Mouse (Mus musculus): ENCODE measurements around the gene Ahdc1. TPM values are rescaled to one million over a fixed set of nuclear protein-coding genes. Genes with fewer than 3 reads are reported as not detected.

Gene Ahdc1
- polyA plus RNA-seq, 1 experiment from 2014 or later, result 8.0 TPM

- H3K4me3 ChIP-seq (ENCODE audit: low read length), result no peak overlapping the region
- H3K36me3 ChIP-seq (ENCODE audit: control insufficient read depth, insufficient read depth, low read length), result peaks cover 64% of the 10 kb centered on the region
- H3K4me2 ChIP-seq (ENCODE audit: low read depth, low read length), result no peak overlapping the region
- no peak overlapping the region for H3K27ac ChIP-seq (ENCODE audit: low read length)
- H3K9me3 ChIP-seq (ENCODE audit: control insufficient read depth, low read length), result no peaks in the 10 kb centered on the region
- no peak for ATAC-seq (ENCODE audit: low read depth)
- WGBS, result 86% methylated on average over 14 of the region's 14 CpGs
- H3K9ac ChIP-seq (ENCODE audit: low read length), result no peak overlapping the region
- no peaks in the 10 kb centered on the region for H3K27me3 ChIP-seq (ENCODE audit: control insufficient read depth, insufficient read depth, low read depth, low read length)
- H3K4me1 ChIP-seq (replicated peaks; ENCODE audit: control insufficient read depth, insufficient read depth, low read length), result peaks cover 11% of the 10 kb centered on the region
Observed at GRCm38 (mm10) chr4:133062286-133062685, 51.2 kb downstream of the Ahdc1 start.

- ATAC-seq (ENCODE audit: low read depth), result no peak
Observed at GRCm38 (mm10) chr4:133063203-133063602, 52.1 kb downstream of the Ahdc1 start.

DNA sequence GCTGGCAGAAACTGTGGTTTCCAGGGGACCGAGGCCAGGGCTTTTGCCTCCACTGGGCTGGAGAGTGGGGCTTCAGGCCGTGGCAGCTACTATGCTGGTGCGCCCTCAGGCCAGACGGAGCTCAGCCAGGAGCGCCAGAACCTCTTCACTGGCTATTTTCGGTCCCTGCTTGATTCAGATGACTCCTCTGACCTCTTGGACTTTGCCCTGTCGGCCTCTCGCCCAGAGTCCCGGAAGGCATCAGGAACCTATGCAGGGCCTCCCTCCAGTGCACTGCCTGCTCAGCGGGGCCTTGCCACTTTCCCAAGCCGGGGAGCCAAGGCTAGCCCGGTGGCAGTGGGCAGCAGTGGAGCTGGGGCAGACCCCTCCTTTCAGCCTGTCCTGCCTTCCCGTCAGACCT lies 52.7 kb downstream of the Ahdc1 start:
- Histone ChIP-seq H3K4me3 (ENCODE audit: low read length) (no peak overlapping the region), H3K4me1 (replicated peaks; ENCODE audit: control insufficient read depth, insufficient read depth, low read length) (peaks cover 4% of the 10 kb centered on the region), H3K27ac (ENCODE audit: low read length) (no peak overlapping the region), H3K9me3 (ENCODE audit: control insufficient read depth, low read length) (no peaks in the 10 kb centered on the region), H3K9ac (ENCODE audit: low read length) (no peak overlapping the region), H3K27me3 (ENCODE audit: control insufficient read depth, insufficient read depth, low read depth, low read length) (no peaks in the 10 kb centered on the region), H3K36me3 (ENCODE audit: control insufficient read depth, insufficient read depth, low read length) (peaks cover 62% of the 10 kb centered on the region), H3K4me2 (ENCODE audit: low read depth, low read length) (no peak overlapping the region)
- ATAC-seq (ENCODE audit: low read depth), result no peak
- WGBS, result 83% methylated on average over 13 of the region's 13 CpGs

More at GRCm38 (mm10) chr4:133063203-133063602, 52.1 kb downstream of the Ahdc1 start:
- Histone ChIP-seq H3K4me1 (replicated peaks; ENCODE audit: control insufficient read depth, insufficient read depth, low read length) (peaks cover 6% of the 10 kb centered on the region), H3K27ac (ENCODE audit: low read length) (no peak overlapping the region), H3K9me3 (ENCODE audit: control insufficient read depth, low read length) (no peaks in the 10 kb centered on the region), H3K4me2 (ENCODE audit: low read depth, low read length) (no peak overlapping the region), H3K36me3 (ENCODE audit: control insufficient read depth, insufficient read depth, low read length) (peaks cover 63% of the 10 kb centered on the region), H3K4me3 (ENCODE audit: low read length) (no peak overlapping the region), H3K9ac (ENCODE audit: low read length) (no peak overlapping the region), H3K27me3 (ENCODE audit: control insufficient read depth, insufficient read depth, low read depth, low read length) (no peaks in the 10 kb centered on the region)
- 93% methylated on average over 18 of the region's 18 CpGs for WGBS

DNA sequence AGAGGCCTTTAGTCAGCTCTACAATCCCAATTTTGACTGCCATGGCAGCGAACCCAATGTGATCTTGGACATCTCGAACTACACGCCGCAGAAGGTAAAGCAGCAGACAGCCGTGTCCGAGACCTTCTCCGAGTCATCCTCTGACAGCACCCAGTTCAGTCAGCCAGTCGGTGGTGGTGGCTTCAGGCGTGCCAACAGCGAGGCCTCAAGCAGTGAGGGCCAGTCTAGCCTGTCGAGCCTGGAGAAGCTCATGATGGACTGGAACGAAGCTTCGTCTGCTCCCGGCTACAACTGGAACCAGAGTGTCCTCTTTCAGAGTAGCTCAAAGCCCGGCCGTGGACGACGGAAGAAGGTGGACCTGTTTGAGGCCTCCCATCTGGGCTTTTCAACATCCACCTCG lies 53.7 kb downstream of the Ahdc1 start:
- H3K9ac ChIP-seq (ENCODE audit: low read length), result no peak overlapping the region
- no peak for ATAC-seq (ENCODE audit: low read depth)
- no peak overlapping the region for H3K27ac ChIP-seq (ENCODE audit: low read length)
- H3K36me3 ChIP-seq (ENCODE audit: control insufficient read depth, insufficient read depth, low read length), result peaks cover 68% of the 10 kb centered on the region
- 91% methylated on average over 19 of the region's 19 CpGs for WGBS
- H3K4me1 ChIP-seq (replicated peaks; ENCODE audit: control insufficient read depth, insufficient read depth, low read length), result peaks cover 4% of the 10 kb centered on the region
- H3K9me3 ChIP-seq (ENCODE audit: control insufficient read depth, low read length), result no peaks in the 10 kb centered on the region
- no peak overlapping the region for H3K4me2 ChIP-seq (ENCODE audit: low read depth, low read length)
- no peaks in the 10 kb centered on the region for H3K27me3 ChIP-seq (ENCODE audit: control insufficient read depth, insufficient read depth, low read depth, low read length)
- no peak overlapping the region for H3K4me3 ChIP-seq (ENCODE audit: low read length)

GRCm38 (mm10) chr4:133065894-133066386 lies 54.9 kb downstream of the Ahdc1 start:
- Histone ChIP-seq H3K27me3 (ENCODE audit: control insufficient read depth, insufficient read depth, low read depth, low read length) (no peaks in the 10 kb centered on the region), H3K9ac (ENCODE audit: low read length) (no peak overlapping the region), H3K36me3 (ENCODE audit: control insufficient read depth, insufficient read depth, low read length) (peaks cover 65% of the 10 kb centered on the region), H3K4me2 (ENCODE audit: low read depth, low read length) (no peak overlapping the region), H3K9me3 (ENCODE audit: control insufficient read depth, low read length) (no peaks in the 10 kb centered on the region), H3K4me1 (replicated peaks; ENCODE audit: control insufficient read depth, insufficient read depth, low read length) (peaks cover 4% of the 10 kb centered on the region), H3K4me3 (ENCODE audit: low read length) (no peak overlapping the region), H3K27ac (ENCODE audit: low read length) (no peak overlapping the region)
- ATAC-seq (ENCODE audit: low read depth), result no peak
- WGBS, result 89% methylated on average over 14 of the region's 14 CpGs

DNA sequence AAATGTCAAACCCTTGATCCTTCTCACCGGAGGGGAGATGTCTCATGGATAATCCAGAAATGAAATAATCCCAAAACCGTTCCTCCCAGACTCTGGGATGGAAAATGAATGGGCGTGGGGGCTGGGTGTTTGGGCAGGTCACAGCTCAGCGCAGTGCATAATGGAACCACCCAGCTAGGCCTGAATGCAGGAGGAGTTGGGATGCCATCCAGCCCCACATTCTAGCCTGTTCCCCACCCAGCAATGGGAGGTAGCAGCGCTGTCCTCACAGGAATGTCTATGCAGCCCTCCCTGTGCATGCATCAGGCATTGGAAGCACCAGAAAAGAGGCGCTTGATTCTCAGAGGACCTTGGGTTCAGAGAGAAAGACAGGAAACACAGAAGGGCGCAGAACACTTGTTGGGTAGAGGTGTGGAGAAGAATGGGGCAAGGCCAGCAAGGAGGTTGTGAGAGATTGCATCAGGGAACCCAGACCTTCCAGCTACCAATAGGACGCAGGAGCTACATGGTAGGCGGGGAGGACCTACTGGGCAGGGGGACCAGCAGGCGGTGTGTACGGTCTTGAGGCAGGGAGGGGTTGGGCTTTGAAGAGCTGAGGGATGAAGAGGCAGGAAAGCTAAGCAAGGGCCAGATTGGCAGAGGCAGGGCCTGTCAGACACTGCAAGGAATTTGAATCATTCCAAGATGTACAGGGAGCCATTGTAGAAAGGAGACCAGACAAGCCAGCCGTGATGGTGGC lies 57.5 kb downstream of the Ahdc1 start:
- Histone ChIP-seq H3K9ac (ENCODE audit: low read length) (no peak overlapping the region), H3K27me3 (ENCODE audit: control insufficient read depth, insufficient read depth, low read depth, low read length) (no peaks in the 10 kb centered on the region), H3K4me3 (ENCODE audit: low read length) (no peak overlapping the region), H3K9me3 (ENCODE audit: control insufficient read depth, low read length) (no peaks in the 10 kb centered on the region), H3K4me1 (replicated peaks; ENCODE audit: control insufficient read depth, insufficient read depth, low read length) (peaks cover 6% of the 10 kb centered on the region), H3K36me3 (ENCODE audit: control insufficient read depth, insufficient read depth, low read length) (peaks cover 47% of the 10 kb centered on the region), H3K27ac (ENCODE audit: low read length) (no peak overlapping the region), H3K4me2 (ENCODE audit: low read depth, low read length) (no peak overlapping the region)
- 73% methylated on average over 12 of the region's 12 CpGs for WGBS
- peak; percentile 19; the same call in 1 of the 2 replicates for ATAC-seq (ENCODE audit: low read depth)

GRCm38 (mm10) chr4:133070388-133070787 lies 59.3 kb downstream of the Ahdc1 start:
- Histone ChIP-seq H3K9ac (ENCODE audit: low read length) (no peak overlapping the region), H3K4me1 (replicated peaks; ENCODE audit: control insufficient read depth, insufficient read depth, low read length) (peaks cover 14% of the 10 kb centered on the region)
- ATAC-seq (ENCODE audit: low read depth), result no peak

GRCm38 (mm10) chr4:133070821-133071372 lies 59.8 kb downstream of the Ahdc1 start:
- no peaks in the 10 kb centered on the region for H3K27me3 ChIP-seq (ENCODE audit: control insufficient read depth, insufficient read depth, low read depth, low read length)
- no peak overlapping the region for H3K27ac ChIP-seq (ENCODE audit: low read length)
- H3K4me3 ChIP-seq (ENCODE audit: low read length), result no peak overlapping the region
- 80% methylated on average over 5 of the region's 5 CpGs for WGBS
- no peak for ATAC-seq (ENCODE audit: low read depth)
- H3K9me3 ChIP-seq (ENCODE audit: control insufficient read depth, low read length), result no peaks in the 10 kb centered on the region
- H3K4me2 ChIP-seq (ENCODE audit: low read depth, low read length), result no peak overlapping the region
- no peak overlapping the region for H3K9ac ChIP-seq (ENCODE audit: low read length)
- peaks cover 14% of the 10 kb centered on the region for H3K4me1 ChIP-seq (replicated peaks; ENCODE audit: control insufficient read depth, insufficient read depth, low read length)
- peaks cover 27% of the 10 kb centered on the region for H3K36me3 ChIP-seq (ENCODE audit: control insufficient read depth, insufficient read depth, low read length)

More at GRCm38 (mm10) chr4:133070388-133070787, 59.3 kb downstream of the Ahdc1 start:
- 77% methylated on average over 3 of the region's 3 CpGs for WGBS
- no peak overlapping the region for H3K27ac ChIP-seq (ENCODE audit: low read length)
- H3K36me3 ChIP-seq (ENCODE audit: control insufficient read depth, insufficient read depth, low read length), result peaks cover 32% of the 10 kb centered on the region
- no peak overlapping the region for H3K4me3 ChIP-seq (ENCODE audit: low read length)
- no peaks in the 10 kb centered on the region for H3K27me3 ChIP-seq (ENCODE audit: control insufficient read depth, insufficient read depth, low read depth, low read length)
- H3K9me3 ChIP-seq (ENCODE audit: control insufficient read depth, low read length), result no peaks in the 10 kb centered on the region
- H3K4me2 ChIP-seq (ENCODE audit: low read depth, low read length), result no peak overlapping the region

DNA sequence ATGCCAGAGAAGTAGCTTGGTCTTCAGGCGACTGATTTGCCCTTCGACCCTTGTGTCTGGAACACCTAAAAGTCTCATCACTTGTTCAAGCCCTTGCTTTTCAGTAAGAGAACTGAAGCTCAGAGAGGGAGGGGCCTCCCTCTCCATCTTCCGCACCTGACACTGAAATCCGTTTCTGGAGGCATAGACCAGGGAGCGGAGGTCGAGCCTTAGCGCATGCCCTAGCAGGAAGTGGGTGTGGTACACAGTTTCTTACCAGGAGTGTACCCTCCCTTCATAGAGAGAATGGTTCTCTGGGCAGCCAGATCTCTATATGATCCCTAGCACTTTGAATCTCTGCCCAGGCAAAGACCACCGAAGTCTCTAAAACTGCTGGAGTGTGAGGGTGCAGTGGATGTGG lies 62.1 kb downstream of the Ahdc1 start:
- peaks cover 24% of the 10 kb centered on the region for H3K36me3 ChIP-seq (ENCODE audit: control insufficient read depth, insufficient read depth, low read length)
- peaks cover 10% of the 10 kb centered on the region; the same call in 1 of the 2 replicates for H3K4me1 ChIP-seq (replicated peaks; ENCODE audit: control insufficient read depth, insufficient read depth, low read length)
- H3K9me3 ChIP-seq (ENCODE audit: control insufficient read depth, low read length), result no peaks in the 10 kb centered on the region
- no peak for ATAC-seq (ENCODE audit: low read depth)
- H3K9ac ChIP-seq (ENCODE audit: low read length), result no peak overlapping the region
- 55% methylated on average over 8 of the region's 8 CpGs for WGBS
- no peaks in the 10 kb centered on the region for H3K27me3 ChIP-seq (ENCODE audit: control insufficient read depth, insufficient read depth, low read depth, low read length)
- H3K4me2 ChIP-seq (ENCODE audit: low read depth, low read length), result no peak overlapping the region
- H3K4me3 ChIP-seq (ENCODE audit: low read length), result no peak overlapping the region
- no peak overlapping the region for H3K27ac ChIP-seq (ENCODE audit: low read length)
